Mouse (Mus musculus) MEL (cell line): ENCODE data around the gene Map4k1.

Source experiments
- CTCF ChIP-seq, 3 experiments: IDR thresholded peaks in 2 of 3; conservative IDR thresholded peaks in 1 of 3; 2 replicates each; pipeline ENCODE4 v1.5.1; 2011 to 2012; ENCODE audit warnings: low read length in 3 of 3, low read depth in 2 of 3, mild to moderate bottlenecking in 2 of 3, improper control_type of control experiment in 1 of 3, inconsistent platforms in 1 of 3, mixed read lengths in 1 of 3, moderate library complexity in 1 of 3; ENCODE audit not compliant: control insufficient read depth in 1 of 3, insufficient read depth in 1 of 3, poor library complexity in 1 of 3, severe bottlenecking in 1 of 3
- ELF1 ChIP-seq: IDR thresholded peaks from 2 replicates; pipeline ENCODE4 v1.6.1; 2014; ENCODE audit warnings: low read depth, mild to moderate bottlenecking, inconsistent platforms, low read length, improper control_type of control experiment, moderate library complexity
- ETS1 ChIP-seq: IDR thresholded peaks from 2 replicates; pipeline ENCODE4 v1.6.1; 2012; ENCODE audit warnings: low read depth, mild to moderate bottlenecking, inconsistent platforms, low read length, improper control_type of control experiment, moderate library complexity
- KAT2A ChIP-seq: conservative IDR thresholded peaks from 2 replicates; pipeline ENCODE4 v1.6.1; 2012; ENCODE audit warnings: low read depth, low read length, improper control_type of control experiment, inconsistent platforms
- POLR2A ChIP-seq, 2 experiments: IDR thresholded peaks; 2 replicates each; pipeline ENCODE4 v1.6.1; 2011 to 2012; ENCODE audit warnings: low read length in 2 of 2, mild to moderate bottlenecking in 2 of 2, control low read depth in 1 of 2, improper control_type of control experiment in 1 of 2, low read depth in 1 of 2, moderate library complexity in 1 of 2; ENCODE audit not compliant: control insufficient read depth in 1 of 2, insufficient read depth in 1 of 2, poor library complexity in 1 of 2
- RCOR1 ChIP-seq: IDR thresholded peaks from 2 replicates; pipeline ENCODE4 v1.6.1; 2012; ENCODE audit warnings: low read depth, mild to moderate bottlenecking, inconsistent platforms, low read length, improper control_type of control experiment
- UBTF ChIP-seq: IDR thresholded peaks from 2 replicates; pipeline ENCODE4 v1.6.1; 2012; ENCODE audit warnings: low read depth, mild to moderate bottlenecking, inconsistent platforms, low read length, improper control_type of control experiment, moderate library complexity, borderline replicate concordance; ENCODE audit not compliant: insufficient read depth
- ZMIZ1 ChIP-seq: IDR thresholded peaks from 2 replicates; pipeline ENCODE4 v1.6.1; 2012; ENCODE audit warnings: low read depth, mild to moderate bottlenecking, inconsistent platforms, low read length, improper control_type of control experiment, moderate library complexity

DNA sequence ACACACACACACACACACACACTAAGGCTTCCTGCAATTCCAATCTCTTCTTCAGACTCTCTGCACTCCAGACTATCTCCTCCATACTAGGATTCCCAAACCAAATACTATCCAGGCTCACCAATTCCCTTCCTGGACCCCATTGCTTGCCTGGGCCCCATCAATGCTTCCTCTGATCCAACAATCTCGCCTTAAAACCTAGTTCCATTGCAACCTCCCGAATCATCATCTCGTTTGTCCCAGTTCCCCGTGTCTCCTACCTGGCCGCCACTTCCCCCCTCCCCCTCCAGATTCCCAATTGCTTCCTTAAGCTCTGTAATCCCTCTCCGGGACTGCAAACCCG is 20.3 kb upstream of the Map4k1 start:
- TF ChIP-seq ELF1 (no peak), RCOR1 (no peak), POLR2A (IDR thresholded peaks at IDR 0.05; ENCODE audit: control insufficient read depth in 1 of 2, insufficient read depth in 1 of 2, low read depth in 1 of 2, low read length in 2 of 2, poor library complexity in 1 of 2) (no peak), ZMIZ1 (no peak), KAT2A (no peak), UBTF (no peak), CTCF (IDR thresholded peaks at IDR 0.05 in 2 of 3, conservative IDR thresholded peaks at IDR 0.05 in 1 of 3; ENCODE audit: control insufficient read depth in 1 of 3, insufficient read depth in 1 of 3, low read depth in 2 of 3, low read length in 3 of 3, poor library complexity in 1 of 3, severe bottlenecking in 1 of 3) (no peak), ETS1 (no peak)
